Mouse (Mus musculus) mouse trophoblast stem cell (cell line): ENCODE results near the gene Vmn1r65.
"Not testable (repeated sequence)": the region's sequence is repeated elsewhere in the genome, so short reads cannot be mapped to it uniquely, and the experiment has no call there.

Experiments
- in situ Hi-C, 2 experiments: fragments of 300-500 bp; cut with MseI, MboI; formaldehyde crosslinking; loops; 2 replicates in 1 of 2; 3 replicates in 1 of 2; pipeline ENCODE4 v1.15.1; 2025

Vmn1r65 gene

GRCm38 (mm10) chr7:6010910-6011309 lies at the start of gene Vmn1r65:
Vmn1r65 (minus strand) TSS chr7:6011010.
- in situ Hi-C loops: no loop called here

- in situ Hi-C loops: no loop called here
These were observed 34.1 kb upstream of the Vmn1r65 start, which contains the start of gene Nlrp4c for GRCm38 (mm10) chr7:6044861-6045260. Nlrp4c (plus strand) TSS chr7:6045161.

GRCm38 (mm10) chr7:5982426-5982825 lies 28.4 kb downstream of the Vmn1r65 start:
- in situ Hi-C loops: not testable (repeated sequence)

- in situ Hi-C loops: not testable (repeated sequence)
These were observed 38.3 kb downstream of the Vmn1r65 start for GRCm38 (mm10) chr7:5972546-5972945.
